Mouse (Mus musculus) brain, embryonic 18.5 days (tissue): ENCODE data around the gene Cfdp1.

Experiments used
- DNase-seq: peaks from one replicate; pipeline ENCODE4 v3.0.0-alpha.2; 2012; ENCODE audit warnings: low read depth, low spot score

Gene Cfdp1

DNA sequence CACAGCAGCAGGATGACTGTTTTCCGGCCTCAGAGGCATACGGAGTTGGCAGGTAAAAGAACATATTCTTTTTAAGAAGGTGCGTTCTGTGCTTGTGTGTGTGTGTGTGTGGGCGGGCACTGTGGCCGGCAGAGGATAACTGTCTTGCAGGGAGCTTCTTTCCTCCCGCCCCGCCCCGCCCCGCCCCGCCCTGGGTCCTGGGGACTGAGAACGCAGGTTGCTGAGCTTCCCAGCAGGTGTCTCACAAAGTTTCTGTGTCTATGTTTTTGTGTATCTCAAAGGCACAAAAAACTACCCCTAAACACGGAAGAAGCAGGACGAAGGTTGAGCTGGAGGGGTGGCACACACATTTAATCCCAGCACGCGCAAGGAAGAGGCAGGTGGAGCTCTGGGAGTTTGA is 84.8 kb downstream of the Cfdp1 start:
- no peak for DNase-seq

GRCm38 (mm10) chr8:111768651-111769050 is 85.4 kb downstream of the Cfdp1 start:
- no peak for DNase-seq

GRCm38 (mm10) chr8:111765616-111766015 is 88.5 kb downstream of the Cfdp1 start:
- DNase-seq = no peak

- no peak for DNase-seq
Observed at GRCm38 (mm10) chr8:111765096-111765495, 89.0 kb downstream of the Cfdp1 start.

GRCm38 (mm10) chr8:111760708-111761107 is 93.4 kb downstream of the Cfdp1 start:
- no peak for DNase-seq

DNA sequence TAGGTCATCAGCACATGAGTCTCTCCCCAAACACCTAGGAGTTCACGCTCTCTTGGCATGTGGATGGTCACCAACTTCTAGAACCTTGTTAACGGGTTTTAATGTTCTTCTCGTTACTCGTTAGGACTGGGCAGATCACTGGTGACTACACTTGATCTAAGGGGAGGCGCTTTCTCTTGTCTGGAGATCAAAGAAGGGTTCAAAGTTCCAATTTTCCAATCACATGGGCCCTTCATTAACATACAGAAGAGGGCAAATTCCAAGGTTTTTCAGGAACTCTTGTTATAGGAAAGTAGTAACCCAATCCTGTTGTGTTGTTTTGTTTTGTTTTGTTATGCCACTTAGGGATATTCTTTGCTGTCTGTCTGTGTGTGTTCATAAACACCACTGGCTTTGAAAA is 95.3 kb downstream of the Cfdp1 start:
- no peak for DNase-seq

GRCm38 (mm10) chr8:111757599-111757998 is 96.5 kb downstream of the Cfdp1 start:
- no peak for DNase-seq

DNA sequence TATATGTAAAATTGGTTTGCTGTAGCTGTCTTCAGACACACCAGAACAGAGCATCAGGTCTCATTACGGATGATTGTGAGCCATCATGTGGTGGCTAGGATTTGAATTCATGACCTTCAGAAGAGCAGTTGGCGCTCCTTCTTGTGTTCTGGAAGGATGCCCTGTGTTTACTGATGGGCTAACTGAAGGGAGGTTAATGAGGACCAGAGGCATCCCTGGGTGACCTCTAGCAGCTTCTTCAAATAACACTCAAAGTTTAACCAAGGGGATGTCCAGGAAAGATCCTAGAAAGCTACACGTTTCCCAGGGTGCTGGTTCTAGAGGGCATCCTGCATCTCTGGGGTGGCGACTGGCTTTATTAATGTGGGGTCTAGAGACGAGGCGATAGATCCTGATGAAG is 99.4 kb downstream of the Cfdp1 start:
- DNase-seq = no peak

DNA sequence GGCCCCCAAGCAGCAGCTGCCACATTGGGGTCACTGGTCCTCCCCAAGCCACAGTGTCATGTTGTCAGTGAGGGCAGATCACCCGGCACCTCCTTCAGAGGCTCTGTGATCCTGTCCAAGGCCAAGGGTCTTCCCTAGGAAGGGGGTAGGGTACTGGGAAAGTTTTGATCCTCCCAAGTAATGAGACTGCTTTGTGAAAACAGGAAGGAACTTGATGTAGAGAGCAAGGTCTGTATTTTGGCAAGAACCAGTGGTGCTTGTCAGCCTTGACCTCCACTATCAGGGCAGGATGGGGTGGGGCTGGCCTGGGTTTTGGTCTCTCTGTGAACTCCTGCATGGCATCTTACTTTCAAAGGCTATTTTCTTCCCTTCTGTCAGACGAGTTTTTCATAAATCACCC is 100.0 kb downstream of the Cfdp1 start:
- DNase-seq = no peak

GRCm38 (mm10) chr8:111748766-111749165 is 105.3 kb downstream of the Cfdp1 start:
- no peak for DNase-seq

DNA sequence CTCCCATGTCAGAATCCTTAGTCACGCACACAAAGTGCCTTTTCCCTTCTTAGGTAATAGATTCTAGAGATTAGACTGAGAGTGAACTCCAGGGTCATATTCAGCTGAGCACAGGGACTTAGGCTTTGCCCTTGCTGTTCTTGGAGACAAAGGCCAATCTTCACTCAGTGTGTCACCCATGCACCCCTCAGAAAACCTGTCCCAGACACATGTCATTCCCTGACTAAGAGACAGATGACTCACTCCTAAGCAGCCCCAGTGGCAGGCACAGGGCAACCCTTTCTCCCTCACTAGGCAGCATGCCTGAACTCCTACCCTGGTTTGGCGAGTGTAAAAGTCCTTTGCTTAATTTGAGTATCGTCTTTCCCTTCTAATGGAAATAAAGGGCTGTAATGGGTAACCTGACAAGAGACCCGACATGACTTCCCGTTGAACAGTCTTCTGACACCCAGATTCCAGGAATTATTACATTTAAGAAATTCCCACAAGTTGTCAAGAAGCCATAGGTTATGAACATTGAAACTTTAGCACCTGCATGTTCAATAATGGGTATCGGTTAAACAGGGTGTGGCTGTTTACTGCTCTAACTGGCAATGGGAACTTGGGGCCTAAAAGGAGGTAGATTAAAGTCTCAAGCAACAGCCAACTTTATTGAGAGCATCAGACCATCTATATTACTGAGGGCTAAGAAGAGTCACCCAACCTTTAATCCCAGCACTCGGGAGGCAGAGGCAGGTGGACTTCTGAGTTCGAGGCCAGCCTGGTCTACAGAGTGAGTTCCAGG is 106.0 kb downstream of the Cfdp1 start:
- no peak for DNase-seq

- no peak for DNase-seq
Observed at GRCm38 (mm10) chr8:111746582-111747465, 107.3 kb downstream of the Cfdp1 start.

DNA sequence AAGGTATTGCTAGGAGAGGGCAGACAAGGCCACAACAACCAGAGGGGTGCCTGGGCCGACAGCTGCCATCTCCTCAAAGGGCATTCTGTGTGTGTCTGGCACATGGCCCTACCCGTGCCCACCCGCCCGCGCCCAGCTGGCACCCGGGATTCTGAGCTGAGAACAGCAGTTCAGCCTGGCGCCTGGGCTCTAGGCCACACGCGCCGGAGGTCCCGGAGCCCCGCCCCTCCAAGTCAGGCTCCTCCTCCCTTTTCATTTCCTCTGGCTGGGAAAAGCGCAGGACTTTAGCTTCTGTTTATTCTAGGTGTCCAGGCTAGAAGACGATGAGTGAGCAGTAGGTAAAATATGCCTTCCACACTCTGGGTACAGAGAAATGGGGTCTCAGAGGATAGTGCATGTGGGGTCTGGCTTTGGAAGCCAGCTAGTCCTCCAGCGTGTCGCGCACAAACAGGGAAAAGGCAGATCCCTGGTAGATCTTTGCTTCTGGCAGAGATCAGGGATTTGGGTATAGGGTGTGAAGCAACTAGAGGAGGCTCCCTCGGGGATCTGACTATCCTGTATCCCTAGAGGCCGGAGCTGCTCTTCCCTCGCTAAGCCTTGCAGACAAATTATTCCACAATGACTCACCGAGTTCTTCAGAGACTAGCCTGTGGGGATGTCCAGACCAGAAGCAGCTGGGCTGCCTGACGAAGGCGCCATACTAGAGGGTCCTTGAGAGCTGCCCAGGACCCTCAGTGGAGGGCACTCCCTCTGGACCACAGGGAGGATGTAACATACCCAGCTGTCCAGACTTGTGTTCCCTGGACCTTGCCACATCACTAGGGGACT is 108.3 kb downstream of the Cfdp1 start:
- DNase-seq = no peak

GRCm38 (mm10) chr8:111745086-111745485 is 109.0 kb downstream of the Cfdp1 start:
- DNase-seq = no peak

- no peak for DNase-seq
Observed at GRCm38 (mm10) chr8:111743792-111744696, 110.0 kb downstream of the Cfdp1 start, which contains the start of gene Bcar1. TSS of gene Bcar1 (minus strand) at chr8:111743809.

GRCm38 (mm10) chr8:111743101-111743791 is 110.8 kb downstream of the Cfdp1 start:
- DNase-seq = no peak

- DNase-seq = no peak
Observed at GRCm38 (mm10) chr8:111742261-111743037, 111.6 kb downstream of the Cfdp1 start.

- no peak for DNase-seq
Observed at GRCm38 (mm10) chr8:111741556-111741955, 112.5 kb downstream of the Cfdp1 start.

GRCm38 (mm10) chr8:111740994-111741393 is 113.1 kb downstream of the Cfdp1 start:
- no peak for DNase-seq
